Mouse (Mus musculus) CH12.LX (cell line): Measurements from ENCODE around the gene Gm17416. TPM values are rescaled to one million over a fixed set of nuclear protein-coding genes. Genes with fewer than 3 reads are reported as not detected.
A peak's percentile ranks its signal among the peaks of the same experiment; 100 is the strongest.

ENCODE experiments used
- DNase-seq: peaks from one replicate; pipeline ENCODE4 v3.0.0-alpha.2; 2013; ENCODE audit errors: extremely low read depth
- H3K27ac ChIP-seq: 2 replicates; pipeline ENCODE4 v1.5.1; 2012; ENCODE audit warnings: low read depth, mild to moderate bottlenecking, control low read depth, moderate library complexity; ENCODE audit not compliant: insufficient read depth
- H3K27me3 ChIP-seq: replicated peaks from 2 replicates; pipeline ENCODE3; 2012; ENCODE audit warnings: inconsistent platforms
- H3K36me3 ChIP-seq, 2 experiments: replicated peaks in 1 of 2; 2 replicates each; pipeline versions ENCODE3 to v1.6.1; 2012; ENCODE audit warnings: inconsistent platforms in 1 of 2, low read length in 1 of 2, mild to moderate bottlenecking in 1 of 2, mixed read lengths in 1 of 2, moderate library complexity in 1 of 2; ENCODE audit not compliant: control insufficient read depth in 1 of 2, insufficient read depth in 1 of 2
- H3K4me1 ChIP-seq, 2 experiments: 2 replicates each; pipeline ENCODE4 v1.6.1; 2012; ENCODE audit warnings: inconsistent platforms in 1 of 2, moderate library complexity in 1 of 2; ENCODE audit not compliant: insufficient read depth in 2 of 2, control insufficient read depth in 1 of 2
- H3K4me2 ChIP-seq: 2 replicates; pipeline ENCODE4 v1.6.1; 2012; ENCODE audit warnings: low read depth, mild to moderate bottlenecking, control low read depth; ENCODE audit not compliant: poor library complexity, insufficient read depth, severe bottlenecking
- H3K4me3 ChIP-seq, 3 experiments: fragments of 150-350 bp in 1 of 3; sonication (generic) in 1 of 3; replicated peaks in 1 of 3; 2 replicates each; pipeline versions ENCODE3 to v1.5.1; 2011 to 2012; ENCODE audit warnings: low read depth in 2 of 3, low read length in 2 of 3, mild to moderate bottlenecking in 2 of 3, moderate library complexity in 2 of 3, control low read depth in 1 of 3, improper control_type of control experiment in 1 of 3, inconsistent platforms in 1 of 3, mixed read lengths in 1 of 3; ENCODE audit not compliant: poor library complexity in 1 of 3
- H3K79me2 ChIP-seq: replicated peaks from 2 replicates; pipeline ENCODE4 v1.6.1; 2012; ENCODE audit warnings: mild to moderate bottlenecking, moderate library complexity; ENCODE audit not compliant: control insufficient read depth, poor library complexity, insufficient read depth, severe bottlenecking; ENCODE audit errors: extremely low read depth
- H3K9ac ChIP-seq: 2 replicates; pipeline ENCODE4 v1.6.1; 2012; ENCODE audit warnings: low read depth, mild to moderate bottlenecking, control low read depth, moderate library complexity; ENCODE audit not compliant: insufficient read depth
- H3K9me3 ChIP-seq: replicated peaks from 2 replicates; pipeline ENCODE3; 2012; ENCODE audit warnings: low read length, inconsistent platforms, mixed read lengths
- CHD2 ChIP-seq: IDR thresholded peaks from 2 replicates; pipeline ENCODE4 v1.6.1; 2011; ENCODE audit warnings: low read length, improper control_type of control experiment
- CTCF ChIP-seq, 2 experiments: IDR thresholded peaks in 1 of 2; conservative IDR thresholded peaks in 1 of 2; 2 replicates each; pipeline ENCODE4 v1.5.1; 2011 to 2012; ENCODE audit warnings: low read depth in 2 of 2, low read length in 2 of 2, improper control_type of control experiment in 1 of 2, inconsistent platforms in 1 of 2, mild to moderate bottlenecking in 1 of 2, moderate library complexity in 1 of 2
- E2F4 ChIP-seq: IDR thresholded peaks from 2 replicates; pipeline ENCODE4 v1.6.1; 2011; ENCODE audit warnings: low read depth, low read length, improper control_type of control experiment; ENCODE audit not compliant: insufficient replicate concordance
- GABPA ChIP-seq: IDR thresholded peaks from 2 replicates; pipeline ENCODE4 v1.6.1; 2012; ENCODE audit warnings: low read depth, low read length, improper control_type of control experiment, inconsistent platforms; ENCODE audit not compliant: insufficient replicate concordance
- JUN ChIP-seq: IDR thresholded peaks from 2 replicates; pipeline ENCODE4 v1.6.1; 2011; ENCODE audit warnings: low read depth, mild to moderate bottlenecking, low read length, improper control_type of control experiment, moderate library complexity; ENCODE audit not compliant: insufficient read depth
- JUND ChIP-seq: conservative IDR thresholded peaks from 2 replicates; pipeline ENCODE4 v1.6.1; 2011; ENCODE audit warnings: low read depth, low read length, improper control_type of control experiment
- KAT2A ChIP-seq: IDR thresholded peaks from 2 replicates; pipeline ENCODE4 v1.6.1; 2012; ENCODE audit warnings: low read length, improper control_type of control experiment, inconsistent platforms; ENCODE audit not compliant: insufficient replicate concordance
- MAX ChIP-seq: IDR thresholded peaks from 2 replicates; pipeline ENCODE4 v1.6.1; 2011; ENCODE audit warnings: low read length, improper control_type of control experiment
- MEF2A ChIP-seq: IDR thresholded peaks from 2 replicates; pipeline ENCODE4 v1.6.1; 2014; ENCODE audit warnings: low read depth, mild to moderate bottlenecking, inconsistent platforms, low read length, improper control_type of control experiment, borderline replicate concordance
- MXI1 ChIP-seq: IDR thresholded peaks from 2 replicates; pipeline ENCODE4 v1.6.1; 2011; ENCODE audit warnings: mild to moderate bottlenecking, low read depth, low read length, improper control_type of control experiment
- MYC ChIP-seq: IDR thresholded peaks from 2 replicates; pipeline ENCODE4 v1.6.1; 2011; ENCODE audit warnings: low read depth, mild to moderate bottlenecking, improper control_type of control experiment, low read length
- NELFE ChIP-seq: IDR thresholded peaks from 2 replicates; pipeline ENCODE4 v1.6.1; 2011; ENCODE audit warnings: low read depth, low read length, improper control_type of control experiment
- RAD21 ChIP-seq: IDR thresholded peaks from 2 replicates; pipeline ENCODE4 v1.6.1; 2011; ENCODE audit warnings: low read depth, mild to moderate bottlenecking, low read length, improper control_type of control experiment, moderate library complexity
- RCOR1 ChIP-seq: conservative IDR thresholded peaks from 2 replicates; pipeline ENCODE4 v1.6.1; 2012; ENCODE audit warnings: low read depth, mild to moderate bottlenecking, inconsistent platforms, low read length, improper control_type of control experiment
- SMC3 ChIP-seq: IDR thresholded peaks from 2 replicates; pipeline ENCODE4 v1.6.1; 2011; ENCODE audit warnings: low read depth, low read length, improper control_type of control experiment
- TCF12 ChIP-seq: IDR thresholded peaks from 2 replicates; pipeline ENCODE4 v1.6.1; 2014; ENCODE audit warnings: low read depth, mild to moderate bottlenecking, inconsistent platforms, low read length, improper control_type of control experiment
- UBTF ChIP-seq: IDR thresholded peaks from 2 replicates; pipeline ENCODE4 v1.6.1; 2012; ENCODE audit warnings: low read depth, mild to moderate bottlenecking, inconsistent platforms, low read length, improper control_type of control experiment, moderate library complexity
- USF2 ChIP-seq: conservative IDR thresholded peaks from 2 replicates; pipeline ENCODE4 v1.6.1; 2011; ENCODE audit warnings: low read depth, low read length, improper control_type of control experiment
- ZC3H11A ChIP-seq: IDR thresholded peaks from 2 replicates; pipeline ENCODE4 v1.6.1; 2012; ENCODE audit warnings: low read depth, mild to moderate bottlenecking, inconsistent platforms, low read length, improper control_type of control experiment
- ZKSCAN1 ChIP-seq: IDR thresholded peaks from 2 replicates; pipeline ENCODE4 v1.6.1; 2012; ENCODE audit warnings: low read depth, inconsistent platforms, low read length, improper control_type of control experiment, borderline replicate concordance
- ZNF384 ChIP-seq: IDR thresholded peaks from 2 replicates; pipeline ENCODE4 v1.6.1; 2012; ENCODE audit warnings: low read depth, low read length, improper control_type of control experiment, inconsistent platforms
- dilution Hi-C: fragments of 300-500 bp; cut with MboI; formaldehyde crosslinking; loops from 2 replicates; pipeline ENCODE4 v1.14.3; 2020; ENCODE audit warnings: low sequenced_read_pairs; ENCODE audit not compliant: extremely low pct_unique_long_range_greater_than_20kb, extremely low pct_ligation_motif_present
- in situ Hi-C: fragments of 300-500 bp; cut with MboI; formaldehyde crosslinking; loops from 3 replicates; pipeline ENCODE4 v1.14.3; 2019; ENCODE audit warnings: low sequenced_read_pairs, low pct_ligation_motif_present, low pct_unique_long_range_greater_than_20kb, mixed read lengths
- polyA plus RNA-seq: library from polyadenylated mRNA; unstranded; fragments of >175 nt; gene quantifications from 2 replicates; pipeline ENCODE4 v1.2.1, GENCODE M21; 2012; ENCODE audit warnings: low read depth; ENCODE audit not compliant: insufficient read length
- total RNA-seq, 2 experiments: library from RNA; depleted of rRNA; stranded (reverse); fragments of 300-350 nt in 1 of 2; fragments of >200 nt in 1 of 2; gene quantifications; 2 replicates each; pipeline ENCODE4 v1.2.3; 2012 to 2014

Gm17416 gene
- total and polyA plus RNA-seq, 3 experiments = not detected

- TF ChIP-seq MYC = no peak
- peak; percentile 54 to 67 for TF ChIP-seq CTCF (conservative IDR thresholded peaks at IDR 0.05 in 1 of 2, IDR thresholded peaks at IDR 0.05 in 1 of 2; ENCODE audit: low read depth in 2 of 2, low read length in 2 of 2)
- TF ChIP-seq RAD21 = peak; percentile 2
- TF ChIP-seq KAT2A = no peak
- TF ChIP-seq SMC3 = peak; percentile 40
- TF ChIP-seq JUND = no peak
- Histone ChIP-seq H3K36me3 (no peaks in the 10 kb centered on the region), H3K79me2 (no peaks in the 10 kb centered on the region), H3K4me3 (no peak within 1 kb of the TSS), H3K4me1 (no peaks in the 10 kb centered on the region), H3K4me2 (no peak within 1 kb of the TSS), H3K27ac (no peak within 1 kb of the TSS), H3K9ac (no peak within 1 kb of the TSS), H3K27me3 (peaks cover 61% of the 10 kb centered on the region), H3K9me3 (peaks cover 7% of the 10 kb centered on the region)
- dilution Hi-C loops = no loop called here
- DNase-seq = no peak
- in situ Hi-C loops = no loop called here
Measured at GRCm38 (mm10) chr2:152572114-152572794, 3.1 kb downstream of the Gm17416 start, which contains the start of gene Defb21. Gene Defb21, plus strand, starts transcription at chr2:152572744.

DNA sequence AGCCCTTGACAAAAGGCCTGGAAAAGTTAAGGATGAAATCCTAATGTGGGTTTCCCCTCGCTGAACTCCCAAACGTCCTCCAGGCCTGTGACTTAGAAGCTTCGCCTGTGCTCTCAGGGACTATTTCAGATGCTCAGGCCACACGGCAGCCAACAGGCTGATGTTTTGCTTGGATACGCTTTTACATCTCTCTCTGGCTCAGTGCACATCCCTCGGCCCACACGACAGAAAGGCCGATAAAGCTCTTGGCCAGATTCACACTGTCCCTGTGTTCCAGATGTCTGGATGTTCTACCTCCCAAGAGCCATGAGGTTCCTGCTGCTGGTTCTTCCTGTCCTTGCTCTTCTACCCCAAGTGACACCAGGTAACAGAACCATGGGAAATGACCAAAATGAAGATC lies 4.3 kb downstream of the Gm17416 start:
- Histone ChIP-seq H3K9me3 (peaks cover 5% of the 10 kb centered on the region), H3K4me1 (no peaks in the 10 kb centered on the region), H3K4me3 (no peak overlapping the region), H3K36me3 (no peaks in the 10 kb centered on the region), H3K27ac (no peak overlapping the region), H3K27me3 (peaks cover 55% of the 10 kb centered on the region), H3K4me2 (no peak overlapping the region), H3K79me2 (no peaks in the 10 kb centered on the region), H3K9ac (no peak overlapping the region)
- in situ Hi-C loops = no loop called here
- dilution Hi-C loops = no loop called here
- no peak for TF ChIP-seq TCF12
- TF ChIP-seq RAD21 = no peak
- no peak for DNase-seq

GRCm38 (mm10) chr2:152580107-152580506 lies 11.0 kb downstream of the Gm17416 start, which contains the start of gene Defb19:
Gene Defb19, minus strand, starts transcription at chr2:152580312.
- Histone ChIP-seq H3K27ac (no peak within 1 kb of the TSS), H3K27me3 (peaks cover 55% of the 10 kb centered on the region), H3K9me3 (no peaks in the 10 kb centered on the region), H3K4me1 (no peaks in the 10 kb centered on the region), H3K4me2 (no peak within 1 kb of the TSS), H3K9ac (no peak within 1 kb of the TSS), H3K79me2 (no peaks in the 10 kb centered on the region), H3K36me3 (no peaks in the 10 kb centered on the region), H3K4me3 (no peak within 1 kb of the TSS)
- dilution Hi-C loops = no loop called here
- in situ Hi-C loops = loop anchor here (25.0 kb wide), 1 partner anchor 118 kb away; the partner anchor contains the start of gene Defb23
- no peak for TF ChIP-seq USF2
- no peak for TF ChIP-seq ZKSCAN1
- no peak for TF ChIP-seq GABPA
- TF ChIP-seq E2F4 = no peak
- TF ChIP-seq CHD2 = no peak
- TF ChIP-seq MYC = no peak
- no peak for TF ChIP-seq JUND
- TF ChIP-seq ZC3H11A = no peak
- no peak for TF ChIP-seq MXI1
- TF ChIP-seq UBTF = no peak
- no peak for TF ChIP-seq MAX
- no peak for TF ChIP-seq RCOR1
- TF ChIP-seq ZNF384 = no peak
- no peak for TF ChIP-seq NELFE
- no peak for TF ChIP-seq KAT2A
- TF ChIP-seq MEF2A = no peak
- no peak for TF ChIP-seq JUN
- DNase-seq = no peak
